Mouse (Mus musculus) urinary bladder, adult 18-20 months (tissue): ENCODE measurements around the gene Ahcy.
"Not testable (repeated sequence)": the region's sequence is repeated elsewhere in the genome, so short reads cannot be mapped to it uniquely, and the experiment has no call there.

Experiments used
- DNase-seq, 2 experiments: peaks; one replicate each; pipeline ENCODE4 v3.0.0; 2022; ENCODE audit warnings: low spot score in 2 of 2, mixed read lengths in 2 of 2

Gene Ahcy

GRCm38 (mm10) chr2:155073978-155074765 is at the start of gene Ahcy:
Gene Ahcy, minus strand, starts transcription at chr2:155074497.
- DNase-seq = peak; percentile 83 to 93

- no peak for DNase-seq
These were observed 41.0 kb upstream of the Ahcy start for GRCm38 (mm10) chr2:155115216-155115830.

GRCm38 (mm10) chr2:155107276-155107675 is 33.0 kb upstream of the Ahcy start:
- not testable (repeated sequence) for DNase-seq

GRCm38 (mm10) chr2:155103607-155104006 is 29.3 kb upstream of the Ahcy start:
- no peak for DNase-seq

GRCm38 (mm10) chr2:155101761-155102181 is 27.5 kb upstream of the Ahcy start:
- DNase-seq = no peak

- DNase-seq = no peak
These were observed 26.5 kb upstream of the Ahcy start for GRCm38 (mm10) chr2:155100796-155101259.

- no peak for DNase-seq
These were observed 25.9 kb upstream of the Ahcy start for GRCm38 (mm10) chr2:155099994-155100795.

- no peak for DNase-seq
These were observed 25.1 kb upstream of the Ahcy start for GRCm38 (mm10) chr2:155099421-155099820.

GRCm38 (mm10) chr2:155098720-155099380 is 24.6 kb upstream of the Ahcy start:
- DNase-seq = no peak

- no peak for DNase-seq
These were observed 19.1 kb upstream of the Ahcy start for GRCm38 (mm10) chr2:155093418-155093817.

- DNase-seq = no peak
These were observed 17.4 kb upstream of the Ahcy start for GRCm38 (mm10) chr2:155091743-155092075.

GRCm38 (mm10) chr2:155090909-155091742 is 16.8 kb upstream of the Ahcy start:
- no peak for DNase-seq

- no peak for DNase-seq
These were observed 14.0 kb upstream of the Ahcy start for GRCm38 (mm10) chr2:155088264-155088663.

- DNase-seq = no peak
These were observed 12.0 kb upstream of the Ahcy start for GRCm38 (mm10) chr2:155086328-155086727.

GRCm38 (mm10) chr2:155084546-155084945 is 10.2 kb upstream of the Ahcy start:
- no peak for DNase-seq

GRCm38 (mm10) chr2:155082121-155082803 is 8.0 kb upstream of the Ahcy start:
- peak; percentile 42 to 67 for DNase-seq

- no peak for DNase-seq
These were observed 6.8 kb upstream of the Ahcy start for GRCm38 (mm10) chr2:155081056-155081455.

- no peak for DNase-seq
These were observed 5.9 kb upstream of the Ahcy start for GRCm38 (mm10) chr2:155080179-155080530.

GRCm38 (mm10) chr2:155079500-155080178 is 5.3 kb upstream of the Ahcy start:
- no peak for DNase-seq

- DNase-seq = no peak
These were observed 1.4 kb upstream of the Ahcy start for GRCm38 (mm10) chr2:155075649-155076048.
